Mouse (Mus musculus): ENCODE measurements at regions not wholly inside any gene's neighbourhood (a gene's known extent, or its start where the extent isn't known, plus 50 kb on each side); places are given as distances from the start of the nearest gene placed in this dataset.

- no peak for DNase-seq (ENCODE audit: low read depth, low spot score)
Observed at GRCm38 (mm10) chr3:123918140-123918539, 227.5 kb upstream of the Ndst3 start.

- no peak for DNase-seq (ENCODE audit: low read depth, low spot score)
Observed at GRCm38 (mm10) chr3:123952121-123952520, 261.5 kb upstream of the Ndst3 start.

- no peak for DNase-seq (ENCODE audit: low read depth, low spot score)
Observed at GRCm38 (mm10) chr3:123967373-123967772, 276.7 kb upstream of the Ndst3 start.

- DNase-seq (ENCODE audit: low read depth, low spot score): peak; percentile 54
Observed at GRCm38 (mm10) chr3:123972367-123972766, 281.7 kb upstream of the Ndst3 start.

GRCm38 (mm10) chr3:123973806-123974576 lies 283.3 kb upstream of the Ndst3 start:
- DNase-seq (ENCODE audit: low read depth, low spot score): no peak

GRCm38 (mm10) chr3:123976475-123976874 lies 285.8 kb upstream of the Ndst3 start:
- peak; percentile 89 for DNase-seq (ENCODE audit: low read depth, low spot score)

- DNase-seq (ENCODE audit: low read depth, low spot score): peak; percentile 67
Observed at GRCm38 (mm10) chr3:123977168-123977567, 286.5 kb upstream of the Ndst3 start.

GRCm38 (mm10) chr3:123983045-123983444 lies 292.4 kb upstream of the Ndst3 start:
- no peak for DNase-seq (ENCODE audit: low read depth, low spot score)

GRCm38 (mm10) chr3:123983530-123983929 lies 292.9 kb upstream of the Ndst3 start:
- no peak for DNase-seq (ENCODE audit: low read depth, low spot score)

- peak; percentile 61 for DNase-seq (ENCODE audit: low read depth, low spot score)
Observed at GRCm38 (mm10) chr3:123984028-123984427, 293.4 kb upstream of the Ndst3 start.

GRCm38 (mm10) chr3:123999957-124000616 lies 309.4 kb upstream of the Ndst3 start:
- no peak for DNase-seq (ENCODE audit: low read depth, low spot score)

GRCm38 (mm10) chr3:124000883-124001282 lies 310.2 kb upstream of the Ndst3 start:
- peak; percentile 92 for DNase-seq (ENCODE audit: low read depth, low spot score)

- no peak for DNase-seq (ENCODE audit: low read depth, low spot score)
Observed at GRCm38 (mm10) chr3:124011685-124012084, 309.0 kb upstream of the Tram1l1 start.

- no peak for DNase-seq (ENCODE audit: low read depth, low spot score)
Observed at GRCm38 (mm10) chr3:124018618-124019017, 302.0 kb upstream of the Tram1l1 start.

GRCm38 (mm10) chr3:124026188-124026587 lies 294.5 kb upstream of the Tram1l1 start:
- no peak for DNase-seq (ENCODE audit: low read depth, low spot score)

GRCm38 (mm10) chr3:124067061-124067460 lies 253.6 kb upstream of the Tram1l1 start:
- DNase-seq (ENCODE audit: low read depth, low spot score): no peak

- no peak for DNase-seq (ENCODE audit: low read depth, low spot score)
Observed at GRCm38 (mm10) chr3:124067538-124067937, 253.1 kb upstream of the Tram1l1 start.

GRCm38 (mm10) chr3:124067971-124068370 lies 252.7 kb upstream of the Tram1l1 start:
- DNase-seq (ENCODE audit: low read depth, low spot score): no peak

GRCm38 (mm10) chr3:124069182-124069581 lies 251.5 kb upstream of the Tram1l1 start:
- no peak for DNase-seq (ENCODE audit: low read depth, low spot score)

GRCm38 (mm10) chr3:124075974-124076606 lies 244.6 kb upstream of the Tram1l1 start:
- DNase-seq (ENCODE audit: low read depth, low spot score): peak; percentile 96

GRCm38 (mm10) chr3:124092404-124093121 lies 228.1 kb upstream of the Tram1l1 start:
- no peak for DNase-seq (ENCODE audit: low read depth, low spot score)

- no peak for DNase-seq (ENCODE audit: low read depth, low spot score)
Observed at GRCm38 (mm10) chr3:124113995-124114394, 206.7 kb upstream of the Tram1l1 start.

Data from 3T3-L1 (cell line).